Mouse (Mus musculus) bone marrow, adult 2 months (tissue): ENCODE results near the gene Ddx19b.

Experiments
- CTCF ChIP-seq: fragments of 200-500 bp; IDR thresholded peaks from 2 replicates; pipeline ENCODE4 v1.5.1; 2011; ENCODE audit warnings: low read length, control low read depth; ENCODE audit not compliant: control insufficient read depth, insufficient read depth
- POLR2A ChIP-seq: fragments of 200-500 bp; IDR thresholded peaks from 2 replicates; pipeline ENCODE4 v1.6.1; 2011; ENCODE audit warnings: low read depth, mild to moderate bottlenecking, control low read depth, low read length, borderline replicate concordance; ENCODE audit not compliant: control insufficient read depth

DNA sequence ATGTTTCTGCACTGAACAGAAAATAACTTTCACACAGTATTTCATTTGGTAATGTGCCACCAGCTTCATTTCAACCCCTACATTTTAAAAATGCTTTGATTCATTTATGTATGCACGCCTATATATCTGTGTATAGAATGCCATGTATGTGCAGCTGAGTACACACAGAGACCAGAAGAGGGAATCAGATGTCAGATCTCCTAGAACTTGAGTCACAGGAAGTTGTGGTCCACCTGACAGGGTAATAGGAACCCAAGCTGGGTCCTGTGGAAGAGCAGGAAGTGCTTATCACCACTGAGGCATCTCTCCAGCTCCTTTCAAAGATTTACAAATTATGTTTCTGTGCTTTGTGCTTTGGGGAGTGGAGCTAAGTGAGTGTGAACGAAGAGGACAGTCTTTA is 50.2 kb downstream of the Ddx19b start:
- TF ChIP-seq CTCF (no peak), POLR2A (no peak)
